Mouse (Mus musculus) spleen, adult 12 weeks (tissue): ENCODE results near the gene Kcnk7.

Source experiments
- DNase-seq: peaks from one replicate; pipeline ENCODE4 v3.0.0; 2022; ENCODE audit warnings: low spot score

The Kcnk7 gene

GRCm38 (mm10) chr19:5725767-5726515 is 21.8 kb downstream of the Kcnk7 start, which contains the start of gene Ehbp1l1:
Gene Ehbp1l1 (minus strand): TSS chr19:5726317.
- peak; percentile 69 for DNase-seq

- DNase-seq: peak; percentile 63
Observed at GRCm38 (mm10) chr19:5726961-5727578, 22.9 kb downstream of the Kcnk7 start.

GRCm38 (mm10) chr19:5727701-5728100 is 23.5 kb downstream of the Kcnk7 start:
- peak; percentile 89 for DNase-seq

GRCm38 (mm10) chr19:5728631-5729443 is 24.7 kb downstream of the Kcnk7 start:
- no peak for DNase-seq

- peak; percentile 83 for DNase-seq
Observed at GRCm38 (mm10) chr19:5729444-5729815, 25.3 kb downstream of the Kcnk7 start, which contains the start of gene Fam89b. Gene Fam89b (minus strand): TSS chr19:5729653.

GRCm38 (mm10) chr19:5730314-5731186 is 26.4 kb downstream of the Kcnk7 start:
- DNase-seq: no peak

GRCm38 (mm10) chr19:5731264-5731978 is 27.3 kb downstream of the Kcnk7 start:
- peak; percentile 76 for DNase-seq

- no peak for DNase-seq
Observed at GRCm38 (mm10) chr19:5734325-5734724, 30.2 kb downstream of the Kcnk7 start.

GRCm38 (mm10) chr19:5739446-5739845 is 35.3 kb downstream of the Kcnk7 start:
- no peak for DNase-seq

GRCm38 (mm10) chr19:5740320-5741317 is 36.5 kb downstream of the Kcnk7 start, which contains the start of gene Ltbp3:
Gene Ltbp3 (plus strand): TSS chr19:5740904.
- DNase-seq: no peak

GRCm38 (mm10) chr19:5741641-5742240 is 37.6 kb downstream of the Kcnk7 start:
- no peak for DNase-seq

GRCm38 (mm10) chr19:5742241-5742641 is 38.1 kb downstream of the Kcnk7 start:
- no peak for DNase-seq

- DNase-seq: no peak
Observed at GRCm38 (mm10) chr19:5743576-5743975, 39.4 kb downstream of the Kcnk7 start.

- no peak for DNase-seq
Observed at GRCm38 (mm10) chr19:5745756-5746710, 41.9 kb downstream of the Kcnk7 start.

GRCm38 (mm10) chr19:5746907-5747363 is 42.8 kb downstream of the Kcnk7 start:
- no peak for DNase-seq

- no peak for DNase-seq
Observed at GRCm38 (mm10) chr19:5749476-5749875, 45.3 kb downstream of the Kcnk7 start.

GRCm38 (mm10) chr19:5750951-5751350 is 46.8 kb downstream of the Kcnk7 start:
- no peak for DNase-seq

- no peak for DNase-seq
Observed at GRCm38 (mm10) chr19:5751742-5752141, 47.6 kb downstream of the Kcnk7 start.
